Mouse (Mus musculus) lung, embryonic 14.5 days (tissue): ENCODE measurements around the gene Nfe2. TPM values are rescaled to one million over a fixed set of nuclear protein-coding genes. Genes with fewer than 3 reads are reported as not detected.

Experiments used
- ATAC-seq: fragments of 200-750 bp; cut with Nextera tagmentation; 2 replicates; pipeline ENCODE4 v1.8.0; 2017; ENCODE audit warnings: mild to moderate bottlenecking, moderate TSS enrichment, moderate library complexity; ENCODE audit not compliant: insufficient read depth
- DNase-seq: peaks from one replicate; pipeline ENCODE4 v3.0.0-alpha.2; 2015
- H3K27ac ChIP-seq: fragments of 300-500 bp; sonication (generic); 2 replicates; pipeline ENCODE4 v1.5.1; 2014; ENCODE audit warnings: low read depth, mild to moderate bottlenecking, moderate library complexity
- H3K27me3 ChIP-seq: fragments of 300-500 bp; sonication (generic); 2 replicates; pipeline ENCODE4 v1.6.1; 2014; ENCODE audit warnings: low read length, control low read depth; ENCODE audit not compliant: insufficient read depth
- H3K36me3 ChIP-seq: fragments of 300-500 bp; sonication (generic); 2 replicates; pipeline ENCODE4 v1.6.1; 2014; ENCODE audit warnings: control low read depth; ENCODE audit not compliant: insufficient read depth
- H3K4me1 ChIP-seq: fragments of 300-500 bp; sonication (generic); 2 replicates; pipeline ENCODE4 v1.6.1; 2014; ENCODE audit warnings: antibody characterized with exemption, control low read depth; ENCODE audit not compliant: insufficient read depth
- H3K4me2 ChIP-seq: fragments of 300-500 bp; sonication (generic); 2 replicates; pipeline ENCODE4 v1.6.1; 2014; ENCODE audit warnings: mild to moderate bottlenecking
- H3K4me3 ChIP-seq: fragments of 300-500 bp; sonication (generic); 2 replicates; pipeline ENCODE4 v1.5.1; 2014; ENCODE audit warnings: low read depth, low read length
- H3K9ac ChIP-seq: fragments of 300-500 bp; sonication (generic); 2 replicates; pipeline ENCODE4 v1.6.1; 2014
- H3K9me3 ChIP-seq: fragments of 300-500 bp; sonication (generic); 2 replicates; pipeline ENCODE4 v1.6.1; 2016; ENCODE audit warnings: low read depth, low read length, control low read depth
- CTCF ChIP-seq: IDR thresholded peaks from 2 replicates; pipeline ENCODE4 v1.5.1; 2016; ENCODE audit warnings: antibody characterized with exemption, low read depth
- WGBS: fragments of 180-500 bp; shearing (Covaris S2); extraction: QIAGEN DNeasy Blood & Tissue Kit; methylation state at CpG from one replicate; pipeline ENCODE4 v1.1.7; 2014; 5-methylcytosine and 5-hydroxymethylcytosine counted together
- polyA plus RNA-seq: library from polyadenylated mRNA; unstranded; fragments of >200 nt; fragmentation: Nextera tagmentation; extraction: Ambion mirVana; gene quantifications from 2 replicates; pipeline ENCODE4 v1.2.1, GENCODE M21; 2014

The Nfe2 gene
- polyA plus RNA-seq = 3.9 TPM in 2 replicates

DNA sequence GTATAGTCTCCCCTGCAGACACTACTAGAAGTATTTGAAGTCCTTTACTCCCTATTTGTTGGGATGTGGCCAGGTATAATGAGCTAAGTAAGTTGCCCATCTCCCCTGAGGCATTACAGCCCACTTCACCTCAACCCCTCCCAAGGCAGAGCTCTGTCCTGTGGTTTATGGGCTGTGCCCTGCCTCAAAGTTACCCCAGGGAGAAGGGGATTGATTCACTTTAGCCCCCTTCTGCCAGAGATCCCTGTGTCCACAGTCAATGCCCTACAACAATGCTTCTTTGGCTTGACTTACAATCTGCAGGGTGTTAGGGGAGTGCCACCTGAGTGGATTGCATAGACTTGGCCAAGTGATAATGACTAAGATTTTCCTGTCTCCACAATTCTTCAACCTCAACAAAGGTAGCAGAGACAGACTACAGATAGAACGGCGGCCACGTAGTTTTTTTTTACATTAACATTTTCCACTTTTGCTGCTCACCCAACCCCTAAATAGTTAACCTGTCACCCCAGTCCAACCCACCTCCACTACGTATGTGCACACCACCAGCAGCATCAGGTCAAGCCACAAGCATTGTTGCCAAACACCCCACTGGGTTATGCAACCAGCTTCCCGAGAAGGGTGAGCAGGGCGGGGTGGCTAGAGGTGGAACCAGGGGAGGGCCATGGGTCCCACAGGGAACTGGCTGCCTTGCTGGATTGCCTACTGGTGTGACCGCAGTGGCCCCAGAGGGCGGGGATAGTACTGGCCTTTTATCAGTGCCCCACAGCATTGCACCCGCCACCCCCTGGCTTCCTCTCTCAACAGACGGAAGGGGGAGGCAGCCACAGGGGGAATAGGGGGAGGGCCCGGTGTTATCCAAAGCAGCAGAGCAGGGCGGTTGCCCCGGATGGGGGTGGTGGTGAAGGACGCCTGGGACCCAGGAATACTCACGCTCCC is at the start of gene Nfe2:
Gene Nfe2 (minus strand): TSS at position 614 of the 939 bp plus-strand sequence.
- peak within 1 kb of the TSS; percentile 51 for H3K4me2 ChIP-seq
- H3K27me3 ChIP-seq = no peaks in the 10 kb centered on the region
- DNase-seq (peak; percentile 48), ATAC-seq (peak; percentile 80)
- 0 out of 2 replicates have a peak within 1 kb of the TSS, but pooled peaks have one; percentile 0 for H3K4me3 ChIP-seq
- TF ChIP-seq CTCF = no peak
- 0 out of 2 replicates have a peak within 1 kb of the TSS, but pooled peaks have one; percentile 24 for H3K9ac ChIP-seq
- no peaks in the 10 kb centered on the region for H3K36me3 ChIP-seq
- H3K27ac ChIP-seq = no peak within 1 kb of the TSS; the same call in 1 of the 2 replicates
- WGBS = 8% methylated on average over 15 of the region's 15 CpGs
- peaks cover 14% of the 10 kb centered on the region; the same call in 1 of the 2 replicates for H3K4me1 ChIP-seq
- H3K9me3 ChIP-seq = no peaks in the 10 kb centered on the region

DNA sequence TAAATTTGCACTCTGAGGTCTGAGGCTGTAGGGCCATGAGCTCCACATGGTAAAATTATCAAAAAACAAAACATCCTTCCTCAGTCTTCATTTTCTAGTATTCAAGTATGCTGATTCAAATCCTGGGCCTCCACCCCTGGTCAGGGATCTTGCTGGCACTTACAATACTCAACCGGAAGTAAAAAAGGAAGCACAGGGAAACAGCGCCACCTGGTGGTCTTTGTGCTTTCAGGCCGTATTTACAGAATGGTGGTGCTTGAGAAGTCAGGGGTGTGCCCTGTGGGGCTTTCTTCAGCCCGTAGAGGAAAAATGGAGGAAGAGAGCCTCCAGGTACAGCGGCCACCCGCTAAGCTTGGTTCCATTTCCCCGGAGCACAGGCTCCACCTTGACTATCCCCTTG is 48.9 kb upstream of the Nfe2 start:
- Histone ChIP-seq H3K27me3 (no peaks in the 10 kb centered on the region), H3K9ac (no peak overlapping the region), H3K9me3 (no peaks in the 10 kb centered on the region), H3K27ac (no peak overlapping the region), H3K4me2 (peak overlapping the region; percentile 32; the same call in 1 of the 2 replicates), H3K36me3 (no peaks in the 10 kb centered on the region), H3K4me1 (peaks cover 33% of the 10 kb centered on the region), H3K4me3 (no peak overlapping the region)
- 3% methylated on average over 7 of the region's 7 CpGs for WGBS
- ATAC-seq (no peak), DNase-seq (peak; percentile 98)
- TF ChIP-seq CTCF = peak; percentile 99

DNA sequence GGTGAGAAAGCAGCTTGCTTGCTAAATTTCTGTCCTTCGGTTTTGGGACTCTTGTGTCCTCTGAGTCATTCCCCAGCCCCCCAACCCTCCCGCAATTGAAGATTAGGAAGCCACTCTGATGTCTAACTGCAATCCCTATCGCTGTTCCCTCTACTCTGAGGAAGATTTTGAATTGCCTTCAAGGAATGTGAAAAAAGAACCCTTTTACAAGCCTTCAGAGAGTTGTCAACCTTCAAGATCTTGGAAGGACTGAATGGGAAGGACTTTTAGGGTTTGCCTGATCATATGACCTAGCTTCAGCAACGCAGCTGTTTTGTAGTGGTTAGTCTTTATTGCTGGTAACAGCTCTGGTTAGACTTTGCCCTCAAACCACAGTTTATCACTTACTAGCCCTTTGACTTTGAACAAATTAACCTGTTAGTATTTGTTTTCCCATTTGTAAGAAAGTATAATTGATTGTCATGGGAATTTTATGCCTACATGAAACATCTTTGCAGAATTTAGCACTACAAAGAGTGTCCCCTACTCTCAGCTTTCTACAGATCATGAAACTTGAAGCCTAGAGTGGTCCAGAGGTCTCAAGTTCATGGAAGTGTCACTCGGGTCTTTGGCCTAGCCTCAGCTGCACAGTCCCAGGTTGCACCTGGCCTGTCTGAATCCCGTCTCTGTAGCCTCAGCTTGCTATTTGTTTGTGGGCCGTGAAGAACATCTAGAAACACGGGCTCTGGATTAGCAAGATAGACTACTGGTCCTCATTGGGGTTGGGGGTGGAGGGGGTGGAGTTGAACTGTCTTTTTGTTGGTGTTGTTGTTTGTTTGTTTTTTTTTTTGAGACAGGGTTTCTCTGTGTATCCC is 47.8 kb upstream of the Nfe2 start:
- 27% methylated on average over 8 of the region's 8 CpGs for WGBS
- Histone ChIP-seq H3K4me2 (peak overlapping the region; percentile 64), H3K27me3 (no peaks in the 10 kb centered on the region), H3K36me3 (no peaks in the 10 kb centered on the region), H3K4me1 (peaks cover 39% of the 10 kb centered on the region), H3K9ac (peak overlapping the region; percentile 70), H3K9me3 (no peaks in the 10 kb centered on the region), H3K27ac (peak overlapping the region; percentile 97), H3K4me3 (peak overlapping the region; percentile 46)
- DNase-seq = peak; percentile 39
- TF ChIP-seq CTCF = no peak
- ATAC-seq = no peak

- Histone ChIP-seq H3K27me3 (no peaks in the 10 kb centered on the region), H3K27ac (peak overlapping the region; percentile 97), H3K4me2 (peak overlapping the region; percentile 64), H3K9ac (peak overlapping the region; percentile 70), H3K4me1 (peaks cover 46% of the 10 kb centered on the region), H3K9me3 (no peaks in the 10 kb centered on the region), H3K4me3 (peak overlapping the region; percentile 46), H3K36me3 (no peaks in the 10 kb centered on the region)
- under 1% methylated on average over 71 of the region's 71 CpGs for WGBS
- ATAC-seq (peak; percentile 96), DNase-seq (peak; percentile 99)
- TF ChIP-seq CTCF = no peak
Observed at GRCm38 (mm10) chr15:103305070-103305678, 47.0 kb upstream of the Nfe2 start.

DNA sequence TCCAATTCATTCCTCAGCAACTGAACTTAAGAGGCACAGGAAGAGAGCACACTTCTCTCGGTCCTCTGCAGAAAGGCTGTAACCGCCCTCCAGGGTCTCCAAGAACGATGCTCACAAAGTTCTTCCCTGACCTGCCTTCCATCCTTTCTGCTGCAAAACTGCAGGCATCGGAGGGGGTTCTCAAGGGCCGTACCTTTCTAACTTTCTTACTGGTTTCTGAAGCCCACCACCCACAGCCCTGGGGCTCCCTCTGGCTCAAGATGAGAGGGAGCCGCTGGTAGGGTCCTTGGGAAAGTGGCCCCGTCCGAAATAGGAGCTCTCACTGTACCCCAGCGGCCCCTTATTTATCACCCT is 46.4 kb upstream of the Nfe2 start:
- no peak for DNase-seq

GRCm38 (mm10) chr15:103303916-103304615 is 45.9 kb upstream of the Nfe2 start:
- Histone ChIP-seq H3K27ac (peak overlapping the region; percentile 97), H3K4me1 (peaks cover 55% of the 10 kb centered on the region), H3K27me3 (no peaks in the 10 kb centered on the region), H3K4me2 (peak overlapping the region; percentile 64), H3K9me3 (no peaks in the 10 kb centered on the region), H3K9ac (peak overlapping the region; percentile 56), H3K36me3 (no peaks in the 10 kb centered on the region; the same call in 1 of the 2 replicates), H3K4me3 (peak overlapping the region; percentile 46)
- TF ChIP-seq CTCF = no peak; the same call in 1 of the 2 replicates
- DNase-seq (peak; percentile 57), ATAC-seq (no peak)
- WGBS = 5% methylated on average over 8 of the region's 8 CpGs

More for the DNA sequence above, 46.4 kb upstream of the Nfe2 start:
- ATAC-seq = peak; percentile 27
- H3K4me3 ChIP-seq = peak overlapping the region; percentile 46
- H3K9ac ChIP-seq = peak overlapping the region; percentile 56
- no peaks in the 10 kb centered on the region for H3K36me3 ChIP-seq
- WGBS = under 1% methylated on average over 9 of the region's 9 CpGs
- H3K9me3 ChIP-seq = no peaks in the 10 kb centered on the region
- H3K27me3 ChIP-seq = no peaks in the 10 kb centered on the region
- no peak for TF ChIP-seq CTCF
- H3K4me1 ChIP-seq = peaks cover 51% of the 10 kb centered on the region
- H3K4me2 ChIP-seq = peak overlapping the region; percentile 64
- peak overlapping the region; percentile 97 for H3K27ac ChIP-seq
